Mouse (Mus musculus) liver, adult 2 months (tissue): ENCODE results near the gene Tlx2.

ENCODE experiments used
- CTCF ChIP-seq: fragments of 200-500 bp; IDR thresholded peaks from 2 replicates; pipeline ENCODE4 v1.5.1; 2011; ENCODE audit warnings: low read depth, low read length, control low read depth
- POLR2A ChIP-seq: fragments of 200-500 bp; IDR thresholded peaks from 2 replicates; pipeline ENCODE4 v1.6.1; 2011; ENCODE audit warnings: low read length, control low read depth; ENCODE audit not compliant: insufficient read depth; ENCODE audit errors: extremely low read depth

- no peak for TF ChIP-seq CTCF
- no peak for TF ChIP-seq POLR2A
Measured at GRCm38 (mm10) chr6:83027706-83028105, 42.4 kb downstream of the Tlx2 start.
